Mouse (Mus musculus) liver, embryonic 15.5 days (tissue): ENCODE results near the gene Cacna2d1. TPM values are rescaled to one million over a fixed set of nuclear protein-coding genes. Genes with fewer than 3 reads are reported as not detected.

Experiments
- ATAC-seq: fragments of 200-750 bp; cut with Nextera tagmentation; 2 replicates; pipeline ENCODE4 v1.8.0; 2017; ENCODE audit warnings: moderate number of reproducible peaks, mild to moderate bottlenecking, moderate library complexity; ENCODE audit not compliant: insufficient read depth
- H3K27ac ChIP-seq: fragments of 300-500 bp; sonication (generic); replicated peaks from 2 replicates; pipeline ENCODE4 v1.5.1; 2015; ENCODE audit warnings: mild to moderate bottlenecking, inconsistent platforms
- H3K27me3 ChIP-seq: fragments of 300-500 bp; sonication (generic); 2 replicates; pipeline ENCODE4 v1.6.1; 2015; ENCODE audit warnings: mild to moderate bottlenecking, inconsistent platforms
- H3K36me3 ChIP-seq: fragments of 300-500 bp; sonication (generic); replicated peaks from 2 replicates; pipeline ENCODE4 v1.6.1; 2015; ENCODE audit warnings: moderate library complexity, mild to moderate bottlenecking, inconsistent platforms
- H3K4me1 ChIP-seq: fragments of 300-500 bp; sonication (generic); replicated peaks from 2 replicates; pipeline ENCODE4 v1.6.1; 2015; ENCODE audit warnings: inconsistent platforms
- H3K4me2 ChIP-seq: fragments of 300-500 bp; sonication (generic); 2 replicates; pipeline ENCODE4 v1.6.1; 2015; ENCODE audit warnings: moderate library complexity, mild to moderate bottlenecking, inconsistent platforms
- H3K4me3 ChIP-seq: fragments of 300-500 bp; sonication (generic); replicated peaks from 2 replicates; pipeline ENCODE4 v1.5.1; 2015; ENCODE audit warnings: mild to moderate bottlenecking, inconsistent platforms
- H3K9ac ChIP-seq: fragments of 300-500 bp; sonication (generic); 2 replicates; pipeline ENCODE4 v1.6.1; 2015; ENCODE audit warnings: moderate library complexity, mild to moderate bottlenecking, inconsistent platforms
- H3K9me3 ChIP-seq: fragments of 300-500 bp; sonication (generic); replicated peaks from 2 replicates; pipeline ENCODE4 v1.6.1; 2016; ENCODE audit warnings: inconsistent platforms
- WGBS: fragments of 180-500 bp; shearing (Covaris S2); methylation state at CpG from one replicate; pipeline ENCODE4 v1.1.7; 2015; ENCODE audit warnings: mixed read lengths; ENCODE audit not compliant: insufficient replicate concordance; 5-methylcytosine and 5-hydroxymethylcytosine counted together
- polyA plus RNA-seq: library from polyadenylated mRNA; unstranded; fragments of >200 nt; fragmentation: Nextera tagmentation; extraction: Ambion mirVana; gene quantifications from 2 replicates; pipeline ENCODE4 v1.2.1, GENCODE M21; 2015

Cacna2d1 gene
- polyA plus RNA-seq, 1 experiment from 2014 or later, result 0.44 TPM

DNA sequence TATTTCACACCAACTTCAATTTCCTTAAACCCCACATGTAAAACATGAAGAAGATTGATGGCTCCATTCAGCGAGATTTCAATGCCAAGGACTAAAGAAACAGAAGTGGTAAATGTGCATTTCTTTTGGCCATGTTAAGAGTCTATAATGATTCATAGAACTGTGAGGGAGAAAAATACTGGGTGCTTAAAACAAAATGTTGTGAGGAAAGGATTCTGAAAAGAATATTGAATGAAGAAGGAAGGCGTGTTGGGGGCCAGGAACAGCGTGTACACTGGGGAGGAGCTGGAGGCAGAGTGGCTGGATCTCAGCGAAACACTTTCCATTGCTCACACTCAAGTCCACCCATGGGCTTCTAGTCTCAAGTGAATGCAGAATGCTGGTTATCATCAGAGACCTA, 360.2 kb downstream of the Cacna2d1 start:
- no peaks in the 10 kb centered on the region for H3K4me1 ChIP-seq
- no peak overlapping the region for H3K4me3 ChIP-seq
- H3K9ac ChIP-seq, result no peak overlapping the region
- H3K27ac ChIP-seq, result no peak overlapping the region
- H3K9me3 ChIP-seq, result no peaks in the 10 kb centered on the region
- no peaks in the 10 kb centered on the region for H3K36me3 ChIP-seq
- no peak for ATAC-seq
- 54% methylated on average over 4 of the region's 4 CpGs for WGBS
- no peak overlapping the region for H3K4me2 ChIP-seq
- H3K27me3 ChIP-seq, result no peaks in the 10 kb centered on the region

DNA sequence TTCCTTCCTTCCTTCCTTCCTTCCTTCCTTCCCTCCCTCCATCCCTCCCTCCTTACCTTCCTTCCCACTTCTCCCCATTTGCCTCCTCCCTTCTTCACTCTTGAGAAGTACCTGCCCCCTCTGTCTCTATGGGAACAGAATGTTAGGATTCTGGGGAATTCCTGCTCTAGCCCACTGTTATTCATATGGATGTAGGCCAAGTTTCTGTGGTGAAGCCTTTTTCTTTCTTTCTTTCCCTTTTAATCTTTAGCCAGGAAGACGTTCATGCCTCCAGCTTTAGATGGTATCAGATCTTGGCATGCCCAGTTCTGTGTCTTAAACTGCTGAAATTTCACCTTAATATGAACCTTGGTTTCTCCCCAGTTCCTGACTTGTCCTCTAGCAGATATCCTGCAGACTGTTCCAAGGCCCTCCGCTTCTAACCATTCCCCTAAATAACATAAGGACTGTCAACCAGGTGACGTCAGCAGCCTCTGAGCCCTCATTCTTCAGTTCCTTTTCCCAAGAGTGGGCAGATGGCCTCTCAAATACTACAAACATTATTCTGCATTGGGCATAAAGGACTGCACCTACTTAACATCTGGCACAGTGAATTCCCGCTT, 362.8 kb downstream of the Cacna2d1 start:
- Histone ChIP-seq H3K4me3 (no peak overlapping the region), H3K4me2 (no peak overlapping the region), H3K9me3 (no peaks in the 10 kb centered on the region), H3K27ac (no peak overlapping the region), H3K9ac (no peak overlapping the region), H3K36me3 (no peaks in the 10 kb centered on the region), H3K27me3 (no peaks in the 10 kb centered on the region), H3K4me1 (no peaks in the 10 kb centered on the region)
- 62% methylated on average over 4 of the region's 4 CpGs for WGBS
- no peak for ATAC-seq

GRCm38 (mm10) chr5:16299631-16300030, 365.1 kb downstream of the Cacna2d1 start:
- no peak for ATAC-seq
- no peak overlapping the region for H3K4me2 ChIP-seq
- H3K27me3 ChIP-seq, result no peaks in the 10 kb centered on the region
- H3K4me1 ChIP-seq, result no peaks in the 10 kb centered on the region
- WGBS, result 66% methylated on average over 6 of the region's 6 CpGs
- H3K9me3 ChIP-seq, result no peaks in the 10 kb centered on the region
- H3K27ac ChIP-seq, result no peak overlapping the region
- no peak overlapping the region for H3K4me3 ChIP-seq
- no peaks in the 10 kb centered on the region for H3K36me3 ChIP-seq
- H3K9ac ChIP-seq, result no peak overlapping the region

DNA sequence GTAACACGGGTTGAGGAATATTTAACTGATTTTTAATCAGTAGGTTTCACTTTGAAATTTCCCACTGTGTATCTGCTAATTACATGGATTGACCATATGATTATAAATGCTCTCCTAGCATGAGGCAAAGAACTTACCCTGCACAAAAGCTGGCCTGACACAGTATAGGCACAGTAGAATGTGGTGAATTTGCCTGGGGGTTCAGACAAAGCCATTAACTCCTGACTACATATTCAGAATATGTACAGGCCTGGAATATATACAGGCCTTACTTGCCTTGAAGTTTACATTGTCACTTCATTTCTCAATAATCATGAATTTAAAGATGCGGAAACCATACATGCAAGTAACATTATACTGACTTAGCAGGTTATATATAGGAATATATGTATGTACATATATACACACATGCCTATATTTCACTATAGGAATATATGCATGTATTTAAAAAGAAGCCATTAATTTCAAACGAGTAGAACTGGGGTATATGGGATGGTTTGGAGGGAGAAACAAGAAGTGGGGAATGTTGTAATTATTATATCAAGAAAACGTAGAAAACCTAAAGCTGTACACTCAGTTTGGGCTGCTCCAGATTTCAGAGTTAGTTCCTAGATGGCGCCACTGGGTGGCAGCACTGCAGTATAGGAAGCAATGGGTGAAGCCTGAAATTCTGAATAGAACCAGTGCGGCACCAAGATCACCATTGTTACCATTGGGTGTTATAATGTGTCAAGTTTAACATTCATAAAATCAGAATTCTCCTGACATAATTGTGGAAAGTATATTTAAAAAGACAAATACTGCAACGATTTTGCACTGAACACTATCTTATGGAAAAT, 374.9 kb downstream of the Cacna2d1 start:
- H3K27me3 ChIP-seq, result no peaks in the 10 kb centered on the region
- H3K36me3 ChIP-seq, result no peaks in the 10 kb centered on the region
- no peaks in the 10 kb centered on the region for H3K9me3 ChIP-seq
- H3K4me2 ChIP-seq, result no peak overlapping the region
- no peak overlapping the region for H3K27ac ChIP-seq
- H3K4me3 ChIP-seq, result no peak overlapping the region
- H3K4me1 ChIP-seq, result no peaks in the 10 kb centered on the region
- 28% methylated on average over 7 of the region's 7 CpGs for WGBS
- no peak overlapping the region for H3K9ac ChIP-seq
- ATAC-seq, result no peak

DNA sequence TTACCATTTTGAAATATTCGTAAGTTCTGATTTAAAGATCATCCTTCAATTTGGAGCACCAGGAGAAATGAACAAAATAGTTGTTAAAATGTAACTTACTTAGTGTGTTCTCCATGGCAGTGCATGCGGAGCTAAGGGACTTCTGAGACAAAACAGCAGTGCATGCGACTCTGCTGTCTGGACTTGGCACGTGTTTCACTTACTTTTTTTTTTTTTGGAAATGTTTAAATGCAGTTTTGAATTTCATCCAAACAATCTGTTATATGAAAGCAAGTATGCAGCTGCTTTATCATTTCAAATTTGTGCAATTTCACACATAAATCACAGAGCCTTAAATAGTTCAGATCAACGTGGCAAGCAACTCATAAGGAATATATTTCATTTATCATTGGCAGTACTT, 379.8 kb downstream of the Cacna2d1 start:
- H3K36me3 ChIP-seq, result no peaks in the 10 kb centered on the region
- no peak for ATAC-seq
- 68% methylated on average over 5 of the region's 5 CpGs for WGBS

DNA sequence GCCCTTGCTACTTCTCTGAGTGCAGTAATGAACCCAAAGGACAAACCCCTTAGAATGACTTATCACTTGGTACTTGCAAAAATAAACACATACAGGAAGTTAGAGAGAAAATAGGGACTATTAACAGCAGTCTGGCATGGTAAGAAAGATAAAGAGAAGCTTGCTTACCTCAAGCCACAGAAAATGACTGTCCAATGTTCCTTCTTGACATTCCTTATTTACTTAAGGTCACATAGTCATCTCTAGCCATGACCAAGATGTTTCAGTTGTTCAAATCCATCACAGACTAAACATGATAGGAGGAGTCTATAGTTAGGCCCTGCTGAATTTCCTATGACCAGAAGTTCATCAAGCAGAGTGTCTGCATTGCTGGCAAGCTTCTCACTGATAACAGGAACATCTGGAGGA, 381.5 kb downstream of the Cacna2d1 start:
- no peaks in the 10 kb centered on the region for H3K36me3 ChIP-seq
- no peak overlapping the region for H3K9ac ChIP-seq
- H3K4me3 ChIP-seq, result no peak overlapping the region
- peak; percentile 47 for ATAC-seq
- no peak overlapping the region for H3K27ac ChIP-seq
- H3K4me2 ChIP-seq, result no peak overlapping the region
- H3K4me1 ChIP-seq, result no peaks in the 10 kb centered on the region
- H3K9me3 ChIP-seq, result no peaks in the 10 kb centered on the region
- H3K27me3 ChIP-seq, result no peaks in the 10 kb centered on the region

More for the DNA sequence above, 379.8 kb downstream of the Cacna2d1 start:
- Histone ChIP-seq H3K27ac (no peak overlapping the region), H3K9me3 (no peaks in the 10 kb centered on the region), H3K4me3 (no peak overlapping the region), H3K4me1 (no peaks in the 10 kb centered on the region), H3K27me3 (no peaks in the 10 kb centered on the region), H3K9ac (no peak overlapping the region), H3K4me2 (no peak overlapping the region)

DNA sequence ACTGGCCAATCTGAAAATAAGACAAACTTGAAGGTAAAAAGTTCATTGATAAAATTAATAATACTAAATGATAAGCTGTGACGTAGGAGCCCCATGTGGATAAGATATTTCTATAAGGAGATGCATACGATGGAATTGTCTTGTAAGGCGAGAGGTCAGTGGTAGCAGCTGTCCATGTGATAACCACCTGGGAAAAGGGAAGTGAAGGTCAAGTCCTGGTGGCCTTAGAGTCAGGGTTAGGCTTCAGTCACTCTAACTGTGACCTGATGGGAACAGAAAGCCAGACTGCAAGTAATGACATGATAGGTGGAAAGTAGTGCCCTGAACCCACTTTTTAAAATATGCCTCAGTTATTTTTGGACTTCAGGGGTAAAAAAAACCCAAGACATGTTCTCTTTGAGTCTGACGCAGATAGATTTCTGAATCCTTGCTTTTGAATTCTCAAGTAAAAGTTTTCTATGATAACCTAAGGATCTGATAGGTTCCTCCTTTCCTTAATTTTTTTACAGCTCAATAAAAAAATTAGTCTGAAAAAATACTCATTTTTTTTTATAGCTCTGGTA, 383.3 kb downstream of the Cacna2d1 start:
- WGBS, result 48% methylated on average over 4 of the region's 4 CpGs
- H3K4me3 ChIP-seq, result no peak overlapping the region
- no peaks in the 10 kb centered on the region for H3K9me3 ChIP-seq
- ATAC-seq, result no peak
- no peaks in the 10 kb centered on the region for H3K36me3 ChIP-seq
- no peak overlapping the region for H3K4me2 ChIP-seq
- H3K4me1 ChIP-seq, result no peaks in the 10 kb centered on the region
- no peak overlapping the region for H3K27ac ChIP-seq
- H3K27me3 ChIP-seq, result no peaks in the 10 kb centered on the region
- H3K9ac ChIP-seq, result no peak overlapping the region

- H3K9me3 ChIP-seq, result no peaks in the 10 kb centered on the region
- no peak overlapping the region for H3K27ac ChIP-seq
- H3K36me3 ChIP-seq, result no peaks in the 10 kb centered on the region
- ATAC-seq, result no peak
- H3K4me2 ChIP-seq, result no peak overlapping the region
- no peaks in the 10 kb centered on the region for H3K27me3 ChIP-seq
- WGBS, result 71% methylated on average over 3 of the region's 3 CpGs
- H3K4me3 ChIP-seq, result no peak overlapping the region
- no peaks in the 10 kb centered on the region for H3K4me1 ChIP-seq
- H3K9ac ChIP-seq, result no peak overlapping the region
These were observed 392.1 kb downstream of the Cacna2d1 start for GRCm38 (mm10) chr5:16326610-16327009.

DNA sequence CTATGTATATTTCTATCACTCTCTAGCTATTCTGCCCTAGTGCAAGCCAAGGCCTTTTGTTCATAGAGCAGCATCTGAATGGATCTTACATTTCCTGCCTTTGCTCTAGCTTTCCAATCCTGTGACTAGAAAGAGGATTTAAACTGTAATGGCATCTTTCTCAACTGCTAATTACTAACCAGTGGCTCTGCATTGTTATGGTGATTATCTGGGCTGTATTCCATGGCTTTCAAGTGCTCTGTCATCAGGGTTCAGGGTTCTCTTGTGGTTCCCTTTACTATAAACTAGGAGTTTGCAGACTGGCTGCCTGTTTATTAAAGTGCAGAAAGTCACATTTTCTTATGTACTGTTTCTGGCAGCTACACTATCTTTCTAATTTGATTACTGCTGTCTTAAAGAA, 410.9 kb downstream of the Cacna2d1 start:
- H3K27me3 ChIP-seq, result no peaks in the 10 kb centered on the region

GRCm38 (mm10) chr5:16355816-16356215, 421.3 kb downstream of the Cacna2d1 start:
- Histone ChIP-seq H3K36me3 (no peaks in the 10 kb centered on the region), H3K4me1 (no peaks in the 10 kb centered on the region), H3K9me3 (no peaks in the 10 kb centered on the region), H3K27me3 (no peaks in the 10 kb centered on the region), H3K27ac (no peak overlapping the region), H3K9ac (no peak overlapping the region), H3K4me2 (no peak overlapping the region), H3K4me3 (no peak overlapping the region)
- ATAC-seq, result no peak
- WGBS, result 62% methylated on average over 3 of the region's 3 CpGs

More for the DNA sequence above, 410.9 kb downstream of the Cacna2d1 start:
- Histone ChIP-seq H3K4me2 (no peak overlapping the region), H3K27ac (no peak overlapping the region), H3K4me1 (no peaks in the 10 kb centered on the region), H3K9me3 (no peaks in the 10 kb centered on the region), H3K9ac (no peak overlapping the region), H3K36me3 (no peaks in the 10 kb centered on the region), H3K4me3 (no peak overlapping the region)
- no peak for ATAC-seq

DNA sequence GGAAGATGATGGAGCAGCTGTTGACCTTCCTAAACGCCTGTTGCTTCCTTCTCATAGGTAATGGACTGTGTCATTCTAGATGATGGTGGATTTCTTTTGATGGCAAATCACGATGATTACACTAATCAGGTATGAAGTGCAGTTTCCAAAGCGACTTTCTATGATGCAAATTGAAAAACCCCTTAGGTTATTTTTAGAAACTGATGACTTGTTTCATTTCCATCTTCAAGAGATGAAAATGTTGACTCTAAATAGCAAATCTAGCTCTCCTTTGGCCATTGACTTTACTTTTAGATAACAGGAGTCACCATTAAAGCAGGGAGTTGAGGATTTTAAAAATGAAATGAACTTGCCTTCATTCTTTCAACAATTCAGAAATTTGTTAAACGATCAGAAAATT, 423.2 kb downstream of the Cacna2d1 start:
- Histone ChIP-seq H3K9ac (no peak overlapping the region), H3K27ac (no peak overlapping the region), H3K4me2 (no peak overlapping the region), H3K4me1 (no peaks in the 10 kb centered on the region), H3K36me3 (no peaks in the 10 kb centered on the region), H3K4me3 (no peak overlapping the region), H3K27me3 (no peaks in the 10 kb centered on the region), H3K9me3 (no peaks in the 10 kb centered on the region)
- ATAC-seq, result no peak
- WGBS, result 52% methylated on average over 4 of the region's 4 CpGs
